Mouse (Mus musculus) embryonic fibroblast, embryonic 13.5 days (primary cell): ENCODE results near the gene Urad.

Experiments
- CTCF ChIP-seq: IDR thresholded peaks from 2 replicates; pipeline ENCODE4 v1.5.1; 2011; ENCODE audit warnings: mild to moderate bottlenecking, control low read depth, low read length, moderate library complexity, borderline replicate concordance; ENCODE audit not compliant: insufficient read depth
- POLR2A ChIP-seq: IDR thresholded peaks from 2 replicates; pipeline ENCODE4 v1.6.1; 2011; ENCODE audit warnings: low read depth, mild to moderate bottlenecking, control low read depth, low read length, moderate library complexity

DNA sequence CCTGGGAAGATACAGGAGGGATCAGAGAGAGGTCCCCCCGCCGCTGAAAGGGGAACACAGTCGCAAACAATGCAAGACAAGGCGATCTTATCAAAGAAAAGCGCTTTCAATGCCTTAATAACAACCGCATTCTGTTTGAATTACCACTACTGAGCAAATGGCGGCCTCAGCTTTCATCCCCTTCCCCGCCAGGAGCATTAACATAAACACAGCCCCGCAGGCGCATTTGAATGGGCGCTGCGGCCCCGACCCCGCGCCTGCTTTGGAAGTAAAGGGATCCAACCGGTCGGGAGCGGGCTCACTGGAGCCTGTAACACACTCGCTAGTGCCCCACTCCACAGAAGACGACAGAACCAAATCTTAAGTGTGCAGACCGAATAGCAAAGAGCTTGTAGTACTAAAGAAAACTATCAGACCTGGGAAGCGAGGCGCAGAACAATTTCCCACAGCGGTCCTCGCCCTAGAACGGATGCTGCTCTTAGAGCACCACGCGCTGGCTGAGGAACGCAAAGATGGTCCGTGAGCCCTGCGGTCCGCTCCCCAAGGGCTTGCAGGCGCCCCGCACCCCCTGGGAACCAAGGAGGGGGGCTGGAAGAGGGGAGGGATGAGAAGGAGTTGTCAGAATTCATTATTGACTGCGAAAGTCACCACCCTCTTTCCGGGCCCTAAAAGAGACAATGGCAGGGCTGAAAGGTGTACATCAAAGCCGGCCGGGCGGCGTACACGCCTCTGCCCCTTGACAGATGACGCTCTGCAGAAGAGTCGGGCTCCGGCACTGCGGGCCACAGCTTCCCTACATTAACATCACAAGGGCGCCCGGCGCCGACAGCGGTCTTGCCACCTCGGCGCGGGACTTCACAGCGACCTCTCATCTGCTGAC is 17.7 kb downstream of the Urad start:
- no peak for TF ChIP-seq CTCF
- no peak for TF ChIP-seq POLR2A
